Mouse (Mus musculus): ENCODE measurements at regions not wholly inside any gene's neighbourhood (a gene's known extent, or its start where the extent isn't known, plus 50 kb on each side); places are given as distances from the start of the nearest gene placed in this dataset.

GRCm38 (mm10) chr5:73729646-73730045 is 78.5 kb downstream of the Spata18 start:
- DNase-seq (ENCODE audit: inconsistent age in 2 of 2, low spot score in 1 of 2) = peak in 1 of 2 experiments; percentile 37

DNA sequence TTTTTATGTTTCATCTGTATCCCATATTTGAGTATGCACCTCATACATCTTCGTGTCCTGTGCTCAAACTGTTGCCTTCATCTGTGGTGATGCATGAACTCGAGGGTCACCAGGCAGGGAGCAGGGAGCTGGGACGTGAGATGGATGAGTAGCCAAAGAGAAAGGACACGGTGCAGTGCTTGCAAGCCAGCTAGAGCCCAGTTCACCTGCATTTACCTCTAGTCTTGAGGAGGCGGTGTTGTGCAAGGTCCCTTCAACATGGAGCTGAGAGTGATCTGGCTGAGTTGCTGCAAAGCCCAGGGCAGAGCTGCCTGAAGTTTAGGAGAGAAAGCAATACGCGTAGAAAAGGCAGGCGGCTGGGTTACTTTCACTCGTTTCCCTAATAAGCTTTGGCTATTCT is 80.2 kb downstream of the Spata18 start:
- DNase-seq (ENCODE audit: inconsistent age in 2 of 2, low spot score in 1 of 2) = no peak

GRCm38 (mm10) chr5:73731991-73732565 is 80.9 kb downstream of the Spata18 start:
- DNase-seq (ENCODE audit: inconsistent age in 2 of 2, low spot score in 1 of 2) = peak in 1 of 2 experiments; percentile 43

- no peak for DNase-seq (ENCODE audit: inconsistent age in 2 of 2, low spot score in 1 of 2)
These were observed 89.6 kb downstream of the Spata18 start for GRCm38 (mm10) chr5:73740766-73741165.

- DNase-seq (ENCODE audit: inconsistent age in 2 of 2, low spot score in 1 of 2) = no peak
These were observed 90.3 kb downstream of the Spata18 start for GRCm38 (mm10) chr5:73741441-73741840.

DNA sequence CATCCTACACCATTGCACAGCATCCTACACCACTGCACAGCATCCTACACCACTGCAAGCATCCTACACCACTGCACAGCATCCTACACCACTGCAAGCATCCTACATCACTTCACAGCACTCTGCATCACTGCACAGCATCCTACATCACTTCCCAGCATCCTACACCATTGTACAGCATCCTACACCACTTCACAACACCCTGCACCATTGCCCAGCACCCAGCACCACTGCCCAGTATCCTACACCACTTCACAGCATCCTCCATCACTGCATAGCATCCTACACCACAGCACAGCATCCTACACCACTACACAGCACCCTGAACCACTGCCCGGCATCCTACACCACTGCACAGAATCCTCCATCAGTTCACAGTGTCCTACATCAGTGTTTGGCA is 92.8 kb downstream of the Spata18 start:
- DNase-seq (ENCODE audit: inconsistent age in 2 of 2, low spot score in 1 of 2) = no peak

GRCm38 (mm10) chr5:73749791-73750190 is 98.6 kb downstream of the Spata18 start:
- no peak for DNase-seq (ENCODE audit: inconsistent age in 2 of 2, low spot score in 1 of 2)

GRCm38 (mm10) chr5:73752225-73752644 is 101.1 kb downstream of the Spata18 start:
- no peak for DNase-seq (ENCODE audit: inconsistent age in 2 of 2, low spot score in 1 of 2)

- no peak for DNase-seq (ENCODE audit: inconsistent age in 2 of 2, low spot score in 1 of 2)
These were observed 102.6 kb downstream of the Spata18 start for GRCm38 (mm10) chr5:73753827-73754226.

GRCm38 (mm10) chr5:73758534-73758933 is 107.4 kb downstream of the Spata18 start:
- DNase-seq (ENCODE audit: inconsistent age in 2 of 2, low spot score in 1 of 2) = no peak

GRCm38 (mm10) chr5:73761236-73761635 is 110.1 kb downstream of the Spata18 start:
- no peak for DNase-seq (ENCODE audit: inconsistent age in 2 of 2, low spot score in 1 of 2)

DNA sequence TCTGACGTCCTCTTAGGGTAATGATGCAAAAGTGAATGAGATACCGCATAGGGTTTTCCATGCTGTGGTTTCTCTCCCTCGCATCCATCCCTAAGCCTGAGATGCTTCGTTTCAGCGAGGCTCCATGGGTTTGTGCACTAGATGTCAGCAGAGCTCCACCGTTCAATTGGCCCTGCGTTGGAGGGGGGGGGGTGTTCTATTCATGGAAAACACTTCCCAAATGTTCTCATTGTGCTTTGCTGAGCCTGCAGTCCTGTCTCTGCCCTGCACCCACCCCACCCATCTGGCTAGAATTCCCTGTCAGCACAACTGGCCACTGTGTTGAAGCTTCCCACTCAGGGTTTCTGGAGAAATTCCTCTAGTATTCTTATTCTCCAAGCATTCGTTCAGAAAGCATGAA is 110.5 kb downstream of the Spata18 start:
- DNase-seq (ENCODE audit: inconsistent age in 2 of 2, low spot score in 1 of 2) = peak; percentile 15 to 63

GRCm38 (mm10) chr5:73764226-73764625 is 113.0 kb downstream of the Spata18 start:
- DNase-seq (ENCODE audit: inconsistent age in 2 of 2, low spot score in 1 of 2) = no peak

GRCm38 (mm10) chr5:73765466-73765865 is 114.3 kb downstream of the Spata18 start:
- DNase-seq (ENCODE audit: inconsistent age in 2 of 2, low spot score in 1 of 2) = no peak

GRCm38 (mm10) chr5:73768253-73768652 is 117.1 kb downstream of the Spata18 start:
- DNase-seq (ENCODE audit: inconsistent age in 2 of 2, low spot score in 1 of 2) = no peak

DNA sequence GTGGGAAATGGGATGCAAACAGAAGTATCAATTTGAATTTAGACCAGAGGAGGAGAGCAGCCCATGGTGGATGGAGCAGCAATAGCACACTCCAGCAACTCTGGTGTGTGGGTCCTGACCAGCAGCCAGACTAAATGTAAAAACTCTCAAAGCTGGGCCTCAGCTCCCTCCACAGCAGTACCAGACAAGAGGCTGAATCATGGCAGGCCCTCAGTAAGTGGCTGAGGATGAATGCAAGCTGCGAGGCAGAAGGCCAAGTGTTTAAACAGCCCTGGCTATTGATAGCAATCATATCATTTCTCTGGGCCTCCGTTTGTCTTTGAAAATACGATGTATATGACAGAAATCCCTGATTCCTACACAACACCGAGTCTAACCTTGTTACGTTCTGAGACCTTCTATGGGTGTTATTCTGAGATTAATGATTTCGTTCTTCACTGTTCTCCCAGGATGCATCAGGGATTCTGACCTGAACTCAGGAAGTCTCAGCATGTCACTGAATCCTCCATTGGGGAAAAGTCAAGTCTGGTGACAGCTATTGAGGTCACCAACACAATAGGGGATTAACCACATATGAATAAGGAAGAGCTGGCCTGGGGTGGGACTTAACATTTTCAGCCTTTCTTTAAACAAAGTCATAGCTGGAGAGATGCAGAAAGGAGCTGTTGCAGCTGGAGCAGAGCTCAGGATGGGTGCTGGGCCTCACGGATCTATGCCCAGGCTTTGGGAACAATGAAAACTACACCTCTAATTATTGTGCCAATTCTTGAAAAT is 124.8 kb downstream of the Spata18 start:
- DNase-seq (ENCODE audit: inconsistent age in 2 of 2, low spot score in 1 of 2) = no peak

DNA sequence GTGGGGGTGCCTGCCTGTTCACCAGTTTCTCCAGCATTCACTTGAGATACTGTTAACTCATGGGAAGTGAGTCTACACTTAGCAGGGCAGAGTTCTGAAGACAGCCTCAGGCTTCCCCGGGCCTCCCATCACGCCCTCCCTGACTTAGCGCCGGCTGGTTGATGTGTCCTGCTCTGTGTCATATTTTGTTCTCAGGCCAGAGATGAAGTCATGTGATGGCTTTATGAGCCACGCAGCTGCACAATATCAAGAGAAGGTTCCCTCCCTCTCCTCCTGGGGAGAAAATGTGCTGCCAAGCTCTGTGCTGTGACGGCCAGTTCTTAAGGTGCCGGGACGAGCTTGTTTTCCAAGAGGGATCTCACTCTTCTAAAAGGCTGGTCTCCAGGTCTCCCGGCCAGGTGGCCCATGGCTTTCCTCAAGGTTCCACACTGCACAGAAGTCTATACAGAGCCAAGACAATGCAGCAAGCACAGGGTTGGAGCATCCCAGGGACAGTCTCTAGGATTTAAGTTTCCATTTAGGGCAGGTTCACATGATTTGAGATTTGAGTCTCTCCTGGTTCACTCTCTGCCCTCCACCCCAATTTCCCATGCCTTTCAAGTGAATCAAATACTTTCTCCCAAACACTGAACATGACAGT is 126.2 kb downstream of the Spata18 start:
- peak; percentile 19 to 49 for DNase-seq (ENCODE audit: inconsistent age in 2 of 2, low spot score in 1 of 2)

- DNase-seq (ENCODE audit: inconsistent age in 2 of 2, low spot score in 1 of 2) = no peak
These were observed 130.2 kb downstream of the Spata18 start for GRCm38 (mm10) chr5:73781190-73781940.

DNA sequence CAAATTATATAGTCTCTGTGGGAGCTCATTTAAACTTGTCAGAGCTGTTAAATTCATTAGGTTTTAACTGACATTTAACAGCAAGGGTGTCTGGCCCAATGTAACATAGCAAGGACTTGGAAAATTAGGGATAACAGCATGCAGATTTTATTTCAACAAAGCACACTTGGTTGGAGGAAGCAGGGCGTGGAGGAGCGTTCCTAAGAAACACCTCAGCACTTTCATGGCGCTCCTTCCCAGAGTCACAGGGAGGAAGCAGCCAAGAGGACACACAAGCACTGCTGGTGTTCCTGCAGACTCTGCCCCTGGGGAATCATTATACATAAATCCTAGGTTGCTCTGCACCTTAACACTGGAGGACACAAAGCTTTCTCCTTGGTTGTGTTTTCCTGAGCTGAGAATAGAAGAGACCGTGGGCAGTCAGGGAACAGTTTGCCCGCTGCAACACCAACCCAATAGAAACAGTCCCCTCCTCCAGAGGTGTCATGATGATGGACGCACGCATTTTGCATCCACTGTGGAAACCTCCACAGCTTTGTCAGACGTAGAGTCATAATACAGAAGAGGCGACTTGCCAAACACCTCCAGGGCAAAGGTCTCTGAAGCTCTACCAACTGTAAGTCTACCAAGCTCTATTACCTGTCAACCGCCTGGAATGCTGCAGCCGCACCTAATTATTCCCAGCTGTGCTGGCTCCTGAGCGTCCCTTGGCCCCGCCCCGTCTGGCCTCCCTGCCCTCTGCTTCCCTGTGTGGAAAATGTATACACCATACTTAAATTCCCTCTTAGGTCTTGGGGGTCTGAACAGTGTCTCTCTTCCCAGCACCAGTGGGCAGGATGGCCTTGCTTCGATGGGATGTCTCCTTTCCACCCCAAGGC is 131.3 kb downstream of the Spata18 start:
- DNase-seq (ENCODE audit: inconsistent age in 2 of 2, low spot score in 1 of 2) = no peak

GRCm38 (mm10) chr5:73787275-73787674 is 136.1 kb downstream of the Spata18 start:
- DNase-seq (ENCODE audit: inconsistent age in 2 of 2, low spot score in 1 of 2) = no peak

Data from adrenal gland, adult (tissue).